In the genomic region with DNA sequence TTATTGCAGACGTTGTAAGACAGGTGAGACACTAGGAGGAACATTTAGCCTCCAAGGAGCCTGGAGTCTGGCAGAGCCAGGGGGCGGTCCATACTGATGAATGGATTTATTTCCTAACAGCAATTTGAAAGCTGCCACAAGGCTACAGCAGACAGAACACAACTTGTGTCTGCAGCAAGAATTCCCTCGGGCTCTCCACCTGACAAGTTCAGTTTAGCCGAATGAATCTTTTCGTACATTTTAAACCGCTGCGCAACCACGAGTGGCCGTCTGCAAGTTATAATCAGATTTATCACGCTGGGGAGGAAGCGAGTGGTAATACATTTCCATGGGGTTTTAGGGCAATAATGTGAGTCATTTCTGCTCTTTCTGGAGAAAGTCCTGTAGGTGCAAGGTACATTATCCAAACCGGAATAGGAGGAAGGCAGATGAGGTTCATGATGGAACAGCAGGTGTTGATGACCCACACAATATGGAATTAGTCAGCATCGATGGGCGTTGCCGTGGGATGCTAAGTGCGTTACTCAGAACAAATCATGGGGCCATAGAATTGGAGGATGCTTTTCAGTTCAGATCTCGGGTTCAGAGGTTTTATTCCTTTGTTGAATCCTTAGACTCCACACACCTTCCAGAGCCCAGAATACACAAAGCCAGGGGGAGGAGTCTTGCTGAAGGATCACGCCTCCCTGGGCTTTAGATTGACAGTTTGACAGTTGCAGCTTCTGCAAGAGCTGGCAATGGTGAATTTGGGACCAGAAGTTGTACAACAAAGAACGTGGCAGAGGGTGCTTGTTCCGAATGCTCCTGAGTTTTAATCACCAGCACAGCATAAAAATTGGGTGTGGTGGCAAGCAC, we compare ENCODE assay signal across 18 mouse cellular contexts.
DNase-seq lines count a peak whose midpoint lies in the region; ATAC-seq and TF ChIP-seq lines count a peak whose summit lies in the region.
"Had no signal": no experiment of that assay in that cellular context is flagged by ENCODE, and none has a peak within 500 bp of the region (broad histone marks: within the 10 kb centered on the region; RNA-seq: fewer than 3 reads in every experiment).

No protein-coding gene starts in this region.

- no peak; the same call in 1 of the 2 replicates for TF ChIP-seq CTCF in left cerebral cortex, adult 2 months (IDR thresholded peaks at IDR 0.05)
- no peak for TF ChIP-seq CTCF in heart, adult 2 months (IDR thresholded peaks at IDR 0.05)
- TF ChIP-seq CTCF in gastrocnemius, adult 2 months (IDR thresholded peaks at IDR 0.05), result no peak

- H3K36me3 ChIP-seq in forebrain, embryonic 16.5 days (ENCODE audit: control insufficient read depth, insufficient read depth), result no peaks in the 10 kb centered on the region
- H3K36me3 ChIP-seq in forebrain, embryonic 10.5 days (replicated peaks), result no peaks in the 10 kb centered on the region
- no peaks in the 10 kb centered on the region for H3K36me3 ChIP-seq in midbrain, embryonic 16.5 days (ENCODE audit: control insufficient read depth, insufficient read depth, low read length)
- no peaks in the 10 kb centered on the region for H3K36me3 ChIP-seq in heart, adult 2 months (ENCODE audit: control insufficient read depth, insufficient read depth, low read length)
- H3K36me3 ChIP-seq: embryonic facial prominence, embryonic 12.5 days; forebrain, embryonic 12.5 days had no signal

- no peak overlapping the region for H3K27ac ChIP-seq in forebrain, embryonic 16.5 days (ENCODE audit: low read length)
- H3K27ac ChIP-seq in forebrain, embryonic 10.5 days, result no peak overlapping the region
- no peak overlapping the region for H3K27ac ChIP-seq in left cerebral cortex, adult 2 months
- H3K27ac ChIP-seq in midbrain, embryonic 16.5 days (ENCODE audit: low read length), result peak overlapping the region; percentile 19; the same call in 1 of the 2 replicates
- H3K27ac ChIP-seq in heart, adult 2 months, result no peak overlapping the region
- no peak overlapping the region for H3K27ac ChIP-seq in gastrocnemius, adult 2 months
- H3K27ac ChIP-seq: embryonic facial prominence, embryonic 12.5 days; forebrain, embryonic 12.5 days had no signal

- H3K4me3 ChIP-seq in forebrain, embryonic 16.5 days (replicated peaks; ENCODE audit: low read length), result no peak overlapping the region
- H3K4me3 ChIP-seq in forebrain, embryonic 10.5 days, result no peak overlapping the region
- H3K4me3 ChIP-seq in left cerebral cortex, adult 2 months, result no peak overlapping the region; the same call in 1 of the 2 replicates
- H3K4me3 ChIP-seq in midbrain, embryonic 16.5 days (ENCODE audit: low read depth, low read length), result peak overlapping the region; percentile 6; the same call in 1 of the 2 replicates
- H3K4me3 ChIP-seq in heart, adult 2 months, result no peak overlapping the region
- no peak overlapping the region for H3K4me3 ChIP-seq in gastrocnemius, adult 2 months
- H3K4me3 ChIP-seq: embryonic facial prominence, embryonic 12.5 days; forebrain, embryonic 12.5 days had no signal

- no peak for TF ChIP-seq EP300 in heart, adult 2 months (IDR thresholded peaks at IDR 0.05; ENCODE audit: insufficient read depth, low read depth, low read length)

- TF ChIP-seq POLR2A in heart, adult 2 months (IDR thresholded peaks at IDR 0.05; ENCODE audit: insufficient read depth, low read depth, low read length), result no peak

- WGBS in forebrain, embryonic 16.5 days, result 66% methylated on average over 20 of the region's 20 CpGs
- 82% methylated on average over 20 of the region's 20 CpGs for WGBS in forebrain, embryonic 10.5 days
- WGBS in midbrain, embryonic 16.5 days, result 45% methylated on average over 20 of the region's 20 CpGs
- 82% methylated on average over 20 of the region's 20 CpGs for WGBS in heart, adult 2 months

- DNase-seq in forebrain, embryonic 10.5 days (ENCODE audit: extremely low spot score, low spot score), result no peak
- DNase-seq in left cerebral cortex, adult 2 months (ENCODE audit: extremely low spot score in 1 of 2, low spot score in 2 of 2), result peak; percentile 11 to 34
- DNase-seq in left cerebral cortex, postnatal 14 days (ENCODE audit: low spot score in 2 of 2), result no peak
- peak; percentile 5 for DNase-seq in ZHBTc4 (ENCODE audit: low read depth, low spot score)
- no peak for DNase-seq in heart, adult 2 months
- DNase-seq in gastrocnemius, adult 2 months, result no peak
- DNase-seq: adrenal gland, postnatal 10 days; cerebellum, adult 9-11 months; heart, adult 18-20 months; heart, postnatal 14 days; kidney, postnatal 14 days; layer of hippocampus, postnatal 36 days; thymus, adult 2 months had no signal

- 0 out of 2 replicates have a peak, but pooled peaks have one; percentile 40 for ATAC-seq in forebrain, embryonic 16.5 days
- 0 out of 2 replicates have a peak, but pooled peaks have one; percentile 48 for ATAC-seq in midbrain, embryonic 16.5 days
- ATAC-seq: intestine, embryonic 16.5 days had no signal

- no peaks in the 10 kb centered on the region for H3K79me2 ChIP-seq in heart, adult 2 months (replicated peaks; ENCODE audit: control insufficient read depth, insufficient read depth, low read length)

- no peak overlapping the region for H3K9ac ChIP-seq in forebrain, embryonic 16.5 days (replicated peaks; ENCODE audit: low read depth, low read length)
- H3K9ac ChIP-seq in midbrain, embryonic 16.5 days (ENCODE audit: low read depth, low read length), result no peak overlapping the region
- no peak overlapping the region for H3K9ac ChIP-seq in heart, adult 2 months (ENCODE audit: low read depth, low read length)
- H3K9ac ChIP-seq: embryonic facial prominence, embryonic 12.5 days; forebrain, embryonic 12.5 days had no signal

- H3K4me2 ChIP-seq in forebrain, embryonic 16.5 days (ENCODE audit: low read length), result no peak overlapping the region
- H3K4me2 ChIP-seq in midbrain, embryonic 16.5 days (ENCODE audit: low read length), result peak overlapping the region; percentile 40
- H3K4me2 ChIP-seq: embryonic facial prominence, embryonic 12.5 days; forebrain, embryonic 12.5 days had no signal

- H3K4me1 ChIP-seq in forebrain, embryonic 16.5 days (replicated peaks; ENCODE audit: control insufficient read depth, insufficient read depth, low read length), result no peaks in the 10 kb centered on the region
- H3K4me1 ChIP-seq in forebrain, embryonic 10.5 days, result peaks cover 10% of the 10 kb centered on the region
- H3K4me1 ChIP-seq in midbrain, embryonic 16.5 days (ENCODE audit: control insufficient read depth, insufficient read depth, low read length), result no peaks in the 10 kb centered on the region
- H3K4me1 ChIP-seq in heart, adult 2 months (ENCODE audit: control insufficient read depth, insufficient read depth, low read length), result no peaks in the 10 kb centered on the region
- H3K4me1 ChIP-seq: embryonic facial prominence, embryonic 12.5 days had no signal

- no peaks in the 10 kb centered on the region for H3K27me3 ChIP-seq in forebrain, embryonic 16.5 days (replicated peaks; ENCODE audit: control insufficient read depth, insufficient read depth, low read length)
- no peaks in the 10 kb centered on the region for H3K27me3 ChIP-seq in forebrain, embryonic 10.5 days (ENCODE audit: poor library complexity, severe bottlenecking)
- H3K27me3 ChIP-seq in midbrain, embryonic 16.5 days (ENCODE audit: control insufficient read depth, insufficient read depth, low read depth, low read length), result no peaks in the 10 kb centered on the region
- no peaks in the 10 kb centered on the region for H3K27me3 ChIP-seq in heart, adult 2 months (ENCODE audit: control insufficient read depth, insufficient read depth, low read length)
- H3K27me3 ChIP-seq: embryonic facial prominence, embryonic 12.5 days; forebrain, embryonic 12.5 days had no signal

- intact Hi-C loops in left cerebral cortex, adult 2 months (cut with DNase I), result no loop called here
- intact Hi-C loops in left cerebral cortex, postnatal 14 days (cut with DNase I), result no loop called here
- intact Hi-C loops in heart, adult 2 months (cut with DNase I), result no loop called here
- intact Hi-C loops in gastrocnemius, adult 2 months (cut with DNase I), result no loop called here

- no peaks in the 10 kb centered on the region for H3K9me3 ChIP-seq in forebrain, embryonic 16.5 days (ENCODE audit: control insufficient read depth, low read length)
- H3K9me3 ChIP-seq in forebrain, embryonic 10.5 days, result no peaks in the 10 kb centered on the region
- H3K9me3 ChIP-seq in midbrain, embryonic 16.5 days (replicated peaks; ENCODE audit: control insufficient read depth, low read length, poor library complexity, severe bottlenecking), result no peaks in the 10 kb centered on the region
- H3K9me3 ChIP-seq: embryonic facial prominence, embryonic 12.5 days; forebrain, embryonic 12.5 days had no signal

Comparison
In these comparisons a context has a peak if more than half of its experiments do, and no peak if none do; other contexts are left out.
1. DNase-seq: peak in left cerebral cortex, adult 2 months (2 of 2) and ZHBTc4 (single experiment); none in forebrain, embryonic 10.5 days (single experiment), left cerebral cortex, postnatal 14 days (0 of 2), heart, adult 2 months (0 of 2) and gastrocnemius, adult 2 months (single experiment).